Mouse (Mus musculus) regulatory T cell (primary cell): ENCODE results near the gene Gm11127.
"Not testable (repeated sequence)": the region's sequence is repeated elsewhere in the genome, so short reads cannot be mapped to it uniquely, and the experiment has no call there.

Source experiments
- in situ Hi-C: fragments of 300-600 bp; cut with MboI, MseI; formaldehyde crosslinking; loops from one replicate; pipeline ENCODE4 v1.15.1; 2025; ENCODE audit warnings: high pct_unique_total_duplicates

The Gm11127 gene

GRCm38 (mm10) chr17:36058362-36058761 is at the start of gene Gm11127:
TSS of gene Gm11127 (minus strand) at chr17:36058371.
- in situ Hi-C loops: not testable (repeated sequence)

DNA sequence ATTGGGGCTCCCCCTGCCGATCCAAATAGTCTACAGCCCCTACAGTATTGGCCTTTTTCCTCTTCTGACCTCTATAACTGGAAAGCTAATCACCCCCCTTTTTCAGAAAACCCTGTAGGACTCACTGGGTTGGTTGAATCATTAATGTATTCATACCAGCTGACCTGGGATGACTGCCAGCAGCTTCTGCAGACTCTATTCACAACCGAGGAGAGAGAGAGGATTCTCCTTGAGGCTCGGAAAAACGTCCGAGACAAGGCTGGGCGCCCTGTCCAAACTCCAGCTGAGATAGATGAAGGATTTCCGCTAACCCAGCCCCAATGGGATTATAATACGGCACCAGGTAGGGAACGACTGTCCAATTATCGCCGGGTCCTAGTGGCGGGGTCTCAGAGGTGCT is 43.9 kb upstream of the Gm11127 start:
- in situ Hi-C loops: not testable (repeated sequence)

DNA sequence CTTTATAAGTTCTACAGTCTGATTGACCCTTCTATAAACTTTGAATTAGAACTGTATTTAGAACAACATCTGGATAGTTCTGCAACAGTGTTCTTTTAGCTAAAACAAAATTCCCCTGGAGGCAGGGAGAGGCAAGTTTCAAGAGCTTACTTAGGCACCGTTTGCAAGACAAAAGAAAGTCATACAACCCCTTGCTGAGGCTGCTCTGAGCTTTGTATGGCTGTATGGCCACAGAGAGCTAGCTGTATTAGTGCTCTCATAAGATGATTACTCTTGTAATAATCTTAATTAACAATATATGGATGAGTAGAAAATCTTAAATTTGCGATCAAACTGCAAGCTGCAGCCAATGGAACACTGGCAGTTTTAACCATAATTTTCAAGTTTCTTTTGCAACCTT is 41.4 kb upstream of the Gm11127 start:
- in situ Hi-C loops: not testable (repeated sequence)

- in situ Hi-C loops: loop anchor here (5.0 kb wide), 1 partner anchor 83 kb away; no protein-coding TSS in a partner anchor
These were observed 35.8 kb upstream of the Gm11127 start for GRCm38 (mm10) chr17:36093936-36094335.

GRCm38 (mm10) chr17:36092520-36092919 is 34.3 kb upstream of the Gm11127 start:
- in situ Hi-C loops: loop anchor here (5.0 kb wide), 1 partner anchor 85 kb away; no protein-coding TSS in a partner anchor

GRCm38 (mm10) chr17:36091933-36092332 is 33.8 kb upstream of the Gm11127 start:
- in situ Hi-C loops: loop anchor here (5.0 kb wide), 1 partner anchor 85 kb away; no protein-coding TSS in a partner anchor

DNA sequence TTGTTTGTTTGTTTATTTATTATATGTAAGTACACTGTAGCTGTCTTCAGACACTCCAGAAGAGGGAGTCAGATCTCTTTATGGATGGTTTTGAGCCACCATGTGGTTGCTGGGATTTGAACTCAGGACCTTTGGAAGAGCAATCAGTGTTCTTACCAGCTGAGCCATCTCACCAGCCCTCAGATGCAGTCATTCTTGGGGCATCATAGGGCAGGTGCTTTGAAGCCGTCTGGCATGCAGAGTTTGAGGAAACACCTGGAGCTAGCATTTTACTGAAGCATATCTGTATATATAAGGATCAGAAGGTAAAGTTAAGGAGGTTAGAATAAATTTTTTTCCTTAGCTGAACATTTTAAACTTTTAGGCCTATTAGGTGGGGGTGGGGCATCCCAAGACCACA is 27.8 kb upstream of the Gm11127 start:
- in situ Hi-C loops: not testable (repeated sequence)

DNA sequence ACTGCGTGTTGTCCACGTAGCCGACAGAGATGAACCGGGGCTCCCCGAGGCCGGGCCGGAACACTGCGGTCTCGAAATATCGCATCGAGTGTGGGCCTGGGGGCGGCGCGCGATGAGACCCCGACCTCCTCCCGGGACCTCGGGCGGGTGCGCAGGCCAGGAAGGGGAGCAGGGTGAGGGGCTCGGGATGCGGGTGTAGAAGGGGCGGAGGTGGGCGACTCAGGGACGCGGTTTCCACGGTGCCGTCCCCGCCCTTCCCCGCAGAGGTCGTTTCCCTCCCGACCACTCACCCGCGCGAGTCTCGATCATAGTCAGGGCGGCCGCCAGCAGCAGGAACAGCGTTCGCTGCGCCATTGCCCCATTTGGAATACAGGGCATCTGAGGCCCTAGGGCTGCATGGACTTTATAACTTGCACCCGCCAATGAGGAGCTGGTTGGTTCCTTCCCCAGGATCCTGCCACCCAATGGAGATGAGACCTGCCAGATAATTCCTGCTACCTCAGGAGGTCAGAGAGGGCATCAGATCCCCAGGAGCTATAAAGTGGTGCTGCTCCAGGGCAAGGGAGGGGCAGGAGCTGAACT is 25.8 kb upstream of the Gm11127 start:
- in situ Hi-C loops: no loop called here

DNA sequence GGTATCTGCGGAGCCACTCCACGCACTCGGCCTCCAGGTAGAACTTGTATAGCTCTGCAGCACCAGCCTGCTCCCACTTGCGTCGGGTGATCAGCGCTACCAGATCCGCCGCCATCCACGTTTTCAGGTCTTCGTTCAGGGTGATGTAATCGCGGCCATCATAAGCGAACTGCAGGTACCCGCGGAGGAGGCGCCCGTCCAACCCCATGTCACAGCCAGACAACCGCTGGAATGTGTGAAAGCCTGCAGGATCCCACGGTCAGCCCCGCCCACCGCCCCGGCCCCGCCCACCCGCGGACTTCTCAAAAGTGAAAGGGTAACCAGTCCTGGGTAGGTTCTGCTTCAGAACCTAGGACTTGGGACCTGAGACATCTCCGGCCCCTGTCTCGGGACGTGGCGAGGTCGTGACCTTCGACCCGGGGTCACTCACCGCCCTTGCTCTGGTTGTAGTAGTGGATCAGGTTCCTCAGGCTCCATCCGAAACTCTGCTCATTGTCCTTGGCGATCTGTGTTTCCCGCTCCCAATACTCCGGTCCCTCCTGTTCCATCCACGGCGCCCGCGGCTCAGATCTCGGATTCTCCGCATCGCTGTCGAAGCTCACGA is 25.2 kb upstream of the Gm11127 start:
- in situ Hi-C loops: no loop called here

- in situ Hi-C loops: not testable (repeated sequence)
These were observed 24.5 kb upstream of the Gm11127 start for GRCm38 (mm10) chr17:36082519-36083232.

DNA sequence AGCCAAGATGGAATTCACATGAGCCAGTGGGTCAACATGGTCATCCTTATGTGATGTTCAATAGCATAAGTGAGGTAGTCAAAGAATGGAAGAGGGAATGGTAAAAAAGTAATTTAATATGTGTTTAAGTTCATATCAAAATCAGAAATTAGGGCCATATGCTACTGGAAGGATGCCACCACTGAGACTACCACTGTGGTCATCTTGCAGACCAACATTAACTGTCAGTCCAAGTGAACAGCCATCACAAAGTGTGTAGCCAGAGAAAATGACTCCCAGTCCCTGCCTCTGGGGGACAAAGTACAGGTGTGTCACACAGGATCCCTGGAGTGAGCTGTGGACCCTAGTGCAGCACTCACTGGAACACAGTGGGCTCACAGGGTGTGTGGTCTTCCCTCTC is 23.7 kb upstream of the Gm11127 start:
- in situ Hi-C loops: not testable (repeated sequence)

- in situ Hi-C loops: no loop called here
These were observed 2.7 kb upstream of the Gm11127 start for GRCm38 (mm10) chr17:36060829-36061228.

GRCm38 (mm10) chr17:36057927-36058326 is 244 bp downstream of the Gm11127 start:
- in situ Hi-C loops: not testable (repeated sequence)

- in situ Hi-C loops: no loop called here
These were observed 14.9 kb downstream of the Gm11127 start for GRCm38 (mm10) chr17:36043286-36043685.

DNA sequence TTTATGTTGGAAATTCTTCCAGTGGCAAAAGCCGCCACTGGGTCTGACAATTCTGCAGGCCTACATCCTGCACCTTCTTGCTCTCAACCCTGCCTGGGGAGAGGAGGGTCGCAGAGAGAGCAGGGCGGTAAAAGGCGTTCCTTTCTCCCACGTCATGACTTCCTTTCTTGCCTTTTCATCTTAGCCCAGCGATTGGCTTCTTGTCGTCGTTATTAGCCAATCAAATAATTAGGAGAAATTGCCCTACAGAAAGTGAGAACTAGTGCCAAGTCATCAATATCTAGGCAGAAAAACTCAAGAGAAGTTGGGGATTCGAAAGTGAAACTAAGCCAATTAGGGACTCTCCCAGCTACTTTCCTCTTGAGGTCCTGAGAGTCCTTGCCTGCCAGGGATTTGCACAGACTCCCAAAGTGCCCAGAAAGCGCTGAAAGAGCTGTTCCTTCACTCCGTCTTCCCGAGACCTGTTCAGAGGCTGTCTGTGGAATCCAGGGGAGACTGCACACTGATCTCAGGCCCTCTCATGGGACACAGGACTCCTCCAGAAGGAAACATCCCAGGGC is 15.5 kb downstream of the Gm11127 start, which contains the start of the genes H2-T22 and Gm6034:
Gene H2-T22, minus strand, starts transcription at position 138 of the 560 bp plus-strand sequence.
Gene Gm6034, plus strand, starts transcription at position 352 of the 560 bp plus-strand sequence.
- in situ Hi-C loops: not testable (repeated sequence)

DNA sequence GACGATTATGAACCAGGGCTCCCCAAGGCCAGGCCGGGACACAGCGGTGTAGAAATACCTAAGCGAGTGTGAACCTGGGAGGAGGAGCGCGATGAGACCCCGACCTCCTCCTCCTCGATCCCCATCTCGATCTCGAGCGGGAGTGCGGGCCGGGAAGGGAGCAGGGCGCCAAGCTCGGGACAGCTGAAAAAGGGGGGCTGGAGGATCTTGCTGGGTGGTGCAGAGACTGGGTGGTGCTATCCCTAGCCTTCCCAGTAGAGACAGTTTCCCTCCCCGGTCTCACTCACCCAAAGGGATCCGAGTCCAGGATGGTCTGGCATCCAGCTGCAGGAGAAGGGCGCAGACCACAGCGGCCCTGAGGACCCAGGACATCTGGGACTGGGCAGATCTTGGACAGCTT is 16.1 kb downstream of the Gm11127 start:
- in situ Hi-C loops: not testable (repeated sequence)

GRCm38 (mm10) chr17:36040604-36041003 is 17.6 kb downstream of the Gm11127 start:
- in situ Hi-C loops: not testable (repeated sequence)

DNA sequence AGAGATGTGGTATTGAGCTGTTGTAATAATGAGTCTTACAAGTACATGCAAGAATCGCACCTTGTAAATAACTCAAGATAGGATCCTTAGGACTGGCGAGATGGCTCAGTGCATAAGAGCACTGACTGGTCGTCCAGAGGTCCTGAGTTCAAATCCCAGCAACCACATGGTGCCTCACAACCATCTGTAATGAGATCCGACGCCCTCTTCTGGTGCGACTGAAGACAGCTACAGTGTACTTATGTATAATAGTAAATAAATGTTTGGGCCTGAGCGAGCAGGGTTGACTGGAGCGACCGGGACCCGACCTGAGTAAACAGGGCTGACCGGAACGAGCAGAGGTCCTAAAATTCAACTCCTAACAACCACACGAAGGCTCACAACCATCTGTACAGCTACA is 22.0 kb downstream of the Gm11127 start:
- in situ Hi-C loops: not testable (repeated sequence)

DNA sequence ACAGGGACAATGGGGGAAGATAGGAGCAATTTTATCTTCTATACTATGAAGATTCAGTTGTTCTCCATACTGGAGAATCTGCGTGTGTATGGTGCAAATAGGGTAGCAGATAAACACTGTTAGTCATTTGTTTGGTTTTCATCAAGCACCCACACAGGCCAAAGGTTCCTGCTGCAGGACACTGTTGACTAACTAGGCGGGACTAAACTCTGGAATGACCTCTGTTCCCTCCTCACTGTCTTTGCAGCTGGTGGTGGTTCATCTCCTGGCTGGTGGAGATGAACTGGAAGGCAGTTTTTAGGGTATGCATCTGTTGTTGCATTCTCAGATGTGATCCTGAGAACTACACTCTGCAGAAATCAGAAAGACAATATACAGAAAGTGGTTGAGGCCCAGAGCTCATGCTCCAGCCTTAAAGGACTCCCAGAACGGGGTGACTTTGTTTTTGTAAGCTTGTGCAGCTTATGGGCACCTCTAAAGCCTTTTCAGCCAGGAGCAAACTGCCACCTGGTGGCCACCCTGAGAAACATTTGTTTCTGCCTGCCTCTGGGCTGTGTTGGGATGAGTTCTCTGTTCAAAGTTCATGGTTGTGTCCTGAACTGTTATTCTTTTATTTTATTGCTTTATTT is 23.0 kb downstream of the Gm11127 start:
- in situ Hi-C loops: not testable (repeated sequence)

DNA sequence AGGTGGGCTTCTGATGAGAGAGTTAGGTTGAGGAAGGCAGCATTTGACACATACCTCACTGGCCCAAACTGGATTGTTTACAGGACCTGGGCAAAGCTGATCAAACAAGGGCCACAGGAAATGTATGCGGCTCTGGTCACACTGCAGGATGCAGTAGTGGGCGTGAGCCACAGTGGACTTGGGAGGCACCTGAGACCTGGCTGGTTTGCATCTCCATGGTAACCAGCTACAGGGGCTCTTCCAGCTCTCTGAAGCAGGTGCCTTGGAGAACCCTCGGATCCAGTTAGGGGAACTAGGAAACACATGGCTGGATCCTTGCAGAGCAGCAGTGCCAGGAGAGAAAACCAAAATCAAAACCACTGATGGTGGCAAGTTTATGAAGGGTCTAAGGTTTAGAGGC is 23.6 kb downstream of the Gm11127 start:
- in situ Hi-C loops: loop anchor here (5.0 kb wide), 3 partner anchors 37 to 107 kb away; no protein-coding TSS in a partner anchor

- in situ Hi-C loops: loop anchor here (5.0 kb wide), 3 partner anchors 35 to 105 kb away; no protein-coding TSS in a partner anchor
These were observed 25.8 kb downstream of the Gm11127 start, which contains the start of gene H2-T23 for GRCm38 (mm10) chr17:36032351-36032875. TSS of gene H2-T23 (minus strand) at chr17:36032855.
